Mouse (Mus musculus) neural tube, embryonic 15.5 days (tissue): ENCODE data around the gene Dchs2. TPM values are rescaled to one million over a fixed set of nuclear protein-coding genes. Genes with fewer than 3 reads are reported as not detected.
"Not testable (repeated sequence)": the region's sequence is repeated elsewhere in the genome, so short reads cannot be mapped to it uniquely, and the experiment has no call there.

Experiments used
- ATAC-seq: fragments of 200-750 bp; cut with Nextera tagmentation; 2 replicates; pipeline ENCODE4 v1.8.0; 2017; ENCODE audit warnings: mild to moderate bottlenecking, moderate TSS enrichment, moderate library complexity; ENCODE audit not compliant: low FRiP score
- H3K27ac ChIP-seq: fragments of 300-500 bp; sonication (generic); replicated peaks from 2 replicates; pipeline ENCODE4 v1.5.1; 2015; ENCODE audit warnings: mild to moderate bottlenecking, inconsistent platforms
- H3K27me3 ChIP-seq: fragments of 300-500 bp; sonication (generic); replicated peaks from 2 replicates; pipeline ENCODE4 v1.6.1; 2015; ENCODE audit warnings: inconsistent platforms
- H3K36me3 ChIP-seq: fragments of 300-500 bp; sonication (generic); 2 replicates; pipeline ENCODE4 v1.6.1; 2015; ENCODE audit warnings: inconsistent platforms
- H3K4me1 ChIP-seq: fragments of 300-500 bp; sonication (generic); 2 replicates; pipeline ENCODE4 v1.6.1; 2015; ENCODE audit warnings: inconsistent platforms
- H3K4me2 ChIP-seq: fragments of 300-500 bp; sonication (generic); 2 replicates; pipeline ENCODE4 v1.6.1; 2015; ENCODE audit warnings: inconsistent platforms, mild to moderate bottlenecking, moderate library complexity
- H3K4me3 ChIP-seq: fragments of 300-500 bp; sonication (generic); replicated peaks from 2 replicates; pipeline ENCODE4 v1.5.1; 2015; ENCODE audit warnings: mild to moderate bottlenecking, inconsistent platforms
- H3K9ac ChIP-seq: fragments of 300-500 bp; sonication (generic); replicated peaks from 2 replicates; pipeline ENCODE4 v1.6.1; 2015; ENCODE audit warnings: mild to moderate bottlenecking, inconsistent platforms
- H3K9me3 ChIP-seq: fragments of 300-500 bp; sonication (generic); replicated peaks from 2 replicates; pipeline ENCODE4 v1.6.1; 2016; ENCODE audit warnings: inconsistent platforms
- WGBS: fragments of 180-500 bp; shearing (Covaris S2); methylation state at CpG from one replicate; pipeline ENCODE4 v1.1.7; 2015; ENCODE audit warnings: mixed read lengths; 5-methylcytosine and 5-hydroxymethylcytosine counted together
- polyA plus RNA-seq: library from polyadenylated mRNA; unstranded; fragments of >200 nt; fragmentation: Nextera tagmentation; extraction: Ambion mirVana; gene quantifications from 2 replicates; pipeline ENCODE4 v1.2.1, GENCODE M21; 2015

Gene Dchs2
- polyA plus RNA-seq, 1 experiment from 2014 or later: 1.2 TPM

DNA sequence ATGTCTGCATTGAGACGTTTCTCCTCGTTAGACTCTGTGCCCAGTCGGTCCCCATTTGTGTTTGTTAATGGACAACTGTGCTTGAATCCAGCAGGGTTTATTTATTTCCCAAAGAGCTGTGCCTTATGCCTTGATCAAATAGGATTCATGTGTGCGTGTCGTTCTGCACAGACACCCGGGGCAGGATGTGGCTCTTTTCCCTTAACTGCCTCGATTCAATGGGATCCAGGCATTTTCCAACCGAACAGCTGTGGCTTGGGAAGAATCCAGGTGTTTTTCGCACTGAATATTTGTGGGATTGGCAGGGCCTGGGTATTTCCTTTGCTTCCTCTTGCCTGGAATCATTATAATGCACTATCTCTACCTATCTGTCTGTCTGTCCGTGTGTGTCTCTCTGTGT is 10.2 kb upstream of the Dchs2 start:
- no peak for ATAC-seq
- 61% methylated on average over 10 of the region's 10 CpGs for WGBS
- H3K36me3 ChIP-seq: no peaks in the 10 kb centered on the region
- H3K9ac ChIP-seq: no peak overlapping the region
- H3K27ac ChIP-seq: no peak overlapping the region
- H3K4me3 ChIP-seq: no peak overlapping the region
- peaks cover 12% of the 10 kb centered on the region for H3K4me1 ChIP-seq
- H3K4me2 ChIP-seq: no peak overlapping the region
- no peaks in the 10 kb centered on the region for H3K27me3 ChIP-seq
- no peaks in the 10 kb centered on the region for H3K9me3 ChIP-seq

GRCm38 (mm10) chr3:83123945-83124344 is 3.8 kb upstream of the Dchs2 start:
- not testable (repeated sequence) for H3K9me3 ChIP-seq, H3K4me3 ChIP-seq, ATAC-seq, H3K9ac ChIP-seq, H3K27ac ChIP-seq, H3K36me3 ChIP-seq, H3K4me2 ChIP-seq
- H3K4me1 ChIP-seq: peaks cover 22% of the 10 kb centered on the region
- peaks cover 24% of the 10 kb centered on the region for H3K27me3 ChIP-seq
- WGBS: 95% methylated on average over 9 of the region's 9 CpGs

GRCm38 (mm10) chr3:83127088-83127725 is 541 bp upstream of the Dchs2 start:
- H3K4me1 ChIP-seq: peaks cover 29% of the 10 kb centered on the region
- H3K9me3 ChIP-seq: no peaks in the 10 kb centered on the region
- peak overlapping the region; percentile 59 for H3K4me3 ChIP-seq
- ATAC-seq: peak; percentile 85
- H3K4me2 ChIP-seq: peak overlapping the region; percentile 99
- under 1% methylated on average over 36 of the region's 37 CpGs for WGBS
- H3K36me3 ChIP-seq: no peaks in the 10 kb centered on the region
- peak overlapping the region; percentile 62 for H3K9ac ChIP-seq
- H3K27ac ChIP-seq: peak overlapping the region; percentile 51
- H3K27me3 ChIP-seq: peaks cover 42% of the 10 kb centered on the region

DNA sequence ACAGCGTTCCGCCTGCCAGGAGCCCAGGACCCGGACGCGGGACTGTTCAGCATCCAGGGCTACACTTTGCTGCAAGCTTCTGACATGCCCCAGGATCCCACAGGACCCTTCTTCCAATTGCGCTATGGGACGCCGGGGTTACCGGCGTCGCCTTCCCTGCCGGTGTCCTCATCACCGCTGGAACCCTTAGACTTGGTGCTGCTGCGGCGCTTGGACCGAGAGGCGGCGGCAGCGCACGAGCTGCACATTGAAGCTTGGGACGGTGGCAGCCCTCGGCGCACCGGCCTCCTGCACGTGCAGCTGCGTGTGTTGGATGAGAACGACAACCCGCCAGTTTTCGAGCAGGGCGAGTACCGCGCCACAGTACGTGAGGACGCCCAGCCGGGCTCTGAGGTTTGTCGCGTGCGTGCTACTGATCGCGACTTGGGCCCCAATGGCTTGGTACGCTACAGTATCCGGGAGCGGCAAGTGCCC is 738 bp downstream of the Dchs2 start:
- H3K27ac ChIP-seq: 0 out of 2 replicates have a peak overlapping the region, but pooled peaks have one; percentile 33
- peaks cover 42% of the 10 kb centered on the region for H3K27me3 ChIP-seq
- H3K36me3 ChIP-seq: no peaks in the 10 kb centered on the region
- WGBS: under 1% methylated on average over 43 of the region's 43 CpGs
- no peaks in the 10 kb centered on the region for H3K9me3 ChIP-seq
- peak overlapping the region; percentile 59 for H3K4me3 ChIP-seq
- ATAC-seq: peak; percentile 23; the same call in 1 of the 2 replicates
- H3K9ac ChIP-seq: peak overlapping the region; percentile 62
- peaks cover 29% of the 10 kb centered on the region for H3K4me1 ChIP-seq
- peak overlapping the region; percentile 99 for H3K4me2 ChIP-seq

DNA sequence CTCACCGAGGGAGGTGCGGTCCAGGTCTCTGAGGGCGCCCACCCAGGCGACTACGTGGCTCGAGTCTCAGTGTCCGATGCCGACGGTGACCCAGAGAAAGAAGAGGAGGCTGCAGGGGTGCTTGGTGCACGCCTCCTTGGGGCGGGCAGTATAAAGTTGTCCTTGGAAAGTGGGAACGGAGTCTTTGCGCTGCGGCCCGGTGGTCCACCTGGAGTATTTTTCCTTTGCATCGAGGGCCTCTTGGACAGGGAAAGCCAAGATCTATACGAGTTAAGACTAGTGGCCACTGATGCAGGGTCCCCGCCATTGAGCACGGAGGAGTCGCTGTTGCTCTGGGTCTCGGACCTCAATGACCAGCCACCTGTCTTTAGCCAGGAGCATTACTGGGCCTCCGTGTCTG is 1.4 kb downstream of the Dchs2 start:
- Histone ChIP-seq H3K9me3 (no peaks in the 10 kb centered on the region), H3K4me3 (peak overlapping the region; percentile 59), H3K27ac (no peak overlapping the region), H3K36me3 (no peaks in the 10 kb centered on the region), H3K4me1 (peaks cover 29% of the 10 kb centered on the region), H3K27me3 (peaks cover 42% of the 10 kb centered on the region), H3K4me2 (peak overlapping the region; percentile 99), H3K9ac (peak overlapping the region; percentile 62)
- WGBS: 3% methylated on average over 22 of the region's 22 CpGs
- ATAC-seq: peak; percentile 12; the same call in 1 of the 2 replicates

GRCm38 (mm10) chr3:83136413-83136812 is 8.7 kb downstream of the Dchs2 start:
- Histone ChIP-seq H3K9ac (no peak overlapping the region), H3K4me1 (0 out of 2 replicates have a peak, but pooled peaks cover 7% of the 10 kb centered on the region), H3K4me3 (no peak overlapping the region), H3K4me2 (no peak overlapping the region), H3K9me3 (no peaks in the 10 kb centered on the region), H3K36me3 (no peaks in the 10 kb centered on the region), H3K27ac (no peak overlapping the region), H3K27me3 (no peaks in the 10 kb centered on the region)
- ATAC-seq: no peak
- WGBS: 57% methylated on average over 7 of the region's 7 CpGs

- Histone ChIP-seq H3K27ac (no peak overlapping the region), H3K9ac (no peak overlapping the region)
- 78% methylated on average over 2 of the region's 2 CpGs for WGBS
These were observed 11.1 kb downstream of the Dchs2 start for GRCm38 (mm10) chr3:83138820-83139219.

DNA sequence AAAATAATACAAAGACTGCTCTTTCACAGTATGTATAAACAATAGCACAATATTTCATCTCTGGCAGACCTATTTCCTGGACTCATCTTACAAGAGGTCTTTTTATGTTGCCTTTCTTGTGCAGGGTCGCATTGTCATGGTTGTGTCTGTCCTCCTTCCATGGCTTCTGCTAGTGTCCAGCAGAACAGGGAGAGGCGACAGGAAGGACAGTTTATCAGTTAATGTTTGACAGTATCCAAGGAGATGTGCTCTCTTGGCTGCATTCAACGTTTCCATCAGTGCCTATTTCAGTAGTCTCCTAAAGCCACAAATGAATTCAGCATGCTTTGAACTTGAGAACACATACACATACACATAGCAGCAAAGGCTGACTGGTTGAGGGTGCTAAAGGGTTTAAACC is 17.9 kb downstream of the Dchs2 start:
- H3K4me3 ChIP-seq: no peak overlapping the region
- H3K9me3 ChIP-seq: no peaks in the 10 kb centered on the region
- H3K4me1 ChIP-seq: peaks cover 9% of the 10 kb centered on the region
- WGBS: 40% methylated on average over 3 of the region's 3 CpGs
- no peak for ATAC-seq
- H3K9ac ChIP-seq: no peak overlapping the region
- no peak overlapping the region for H3K4me2 ChIP-seq
- no peaks in the 10 kb centered on the region for H3K36me3 ChIP-seq
- no peak overlapping the region for H3K27ac ChIP-seq
- no peaks in the 10 kb centered on the region for H3K27me3 ChIP-seq

More at GRCm38 (mm10) chr3:83138820-83139219, 11.1 kb downstream of the Dchs2 start:
- Histone ChIP-seq H3K4me1 (0 out of 2 replicates have a peak, but pooled peaks cover 7% of the 10 kb centered on the region), H3K27me3 (no peaks in the 10 kb centered on the region), H3K9me3 (no peaks in the 10 kb centered on the region), H3K4me3 (no peak overlapping the region), H3K36me3 (no peaks in the 10 kb centered on the region), H3K4me2 (no peak overlapping the region)
- ATAC-seq: no peak

DNA sequence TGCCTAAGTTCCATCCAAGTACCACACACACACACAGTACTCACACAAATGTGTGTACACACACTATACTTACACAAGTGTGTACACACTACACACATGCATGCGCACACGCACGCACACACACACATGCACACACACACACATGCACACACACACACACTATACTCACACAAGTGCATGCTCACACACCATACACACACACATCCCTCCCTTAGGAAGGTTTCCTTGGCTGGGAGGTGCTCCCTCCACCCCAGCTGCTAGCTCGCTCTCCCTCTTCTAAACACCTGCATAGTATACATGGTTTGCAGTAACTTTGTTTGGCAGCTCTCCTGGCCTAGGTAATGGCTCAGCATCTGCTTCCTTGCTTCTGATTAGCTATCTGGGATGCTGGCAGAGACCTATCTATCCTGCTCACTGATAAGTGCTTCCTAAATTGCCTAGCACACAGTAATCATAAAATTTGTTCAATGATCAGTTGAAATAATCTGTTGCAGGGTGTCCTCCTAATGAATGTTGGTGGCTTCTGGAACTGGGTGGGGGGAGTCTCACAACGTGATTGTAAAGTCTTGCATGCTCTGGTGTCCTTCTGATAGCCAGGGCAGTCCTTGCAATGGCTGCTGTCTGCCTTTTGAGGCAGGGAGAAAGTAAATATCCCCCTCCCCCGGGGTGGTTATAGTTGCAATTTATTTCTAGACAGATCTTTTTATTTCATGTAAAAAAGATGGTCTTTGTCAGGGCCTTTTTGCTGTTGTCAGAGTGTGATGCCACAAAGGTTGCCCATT is 19.7 kb downstream of the Dchs2 start:
- Histone ChIP-seq H3K27ac (no peak overlapping the region), H3K9ac (no peak overlapping the region), H3K4me2 (no peak overlapping the region)

DNA sequence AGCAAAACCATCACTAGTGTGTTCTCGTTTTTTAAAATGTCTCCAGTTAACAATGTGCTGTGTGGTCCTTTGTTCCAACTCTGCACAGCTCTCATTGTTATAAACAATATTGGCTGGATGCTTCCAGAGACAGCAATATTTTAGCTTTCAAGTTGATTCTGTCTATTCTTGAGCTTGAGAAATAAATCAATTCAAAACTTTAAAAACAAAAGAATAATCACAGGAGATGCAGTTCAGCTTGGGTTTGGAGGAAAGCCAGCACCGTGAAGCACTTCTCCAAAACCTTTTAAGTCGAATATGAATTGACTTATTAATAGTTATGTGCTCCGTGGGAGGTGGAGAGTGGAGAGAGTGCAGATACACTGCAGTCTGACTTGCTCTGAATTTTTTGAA is 20.3 kb downstream of the Dchs2 start:
- no peak overlapping the region for H3K4me2 ChIP-seq
- no peak overlapping the region for H3K9ac ChIP-seq
- no peaks in the 10 kb centered on the region for H3K27me3 ChIP-seq
- H3K9me3 ChIP-seq: no peaks in the 10 kb centered on the region
- H3K36me3 ChIP-seq: no peaks in the 10 kb centered on the region
- H3K4me3 ChIP-seq: no peak overlapping the region
- peaks cover 9% of the 10 kb centered on the region for H3K4me1 ChIP-seq
- 8% methylated on average over 4 of the region's 4 CpGs for WGBS
- no peak overlapping the region for H3K27ac ChIP-seq
- ATAC-seq: peak; percentile 63; the same call in 1 of the 2 replicates

More for the DNA sequence above, 19.7 kb downstream of the Dchs2 start:
- peak; percentile 45; the same call in 1 of the 2 replicates for ATAC-seq
- no peak overlapping the region for H3K4me3 ChIP-seq
- H3K36me3 ChIP-seq: no peaks in the 10 kb centered on the region
- H3K4me1 ChIP-seq: peaks cover 9% of the 10 kb centered on the region
- 63% methylated on average over 6 of the region's 6 CpGs for WGBS
- H3K27me3 ChIP-seq: no peaks in the 10 kb centered on the region
- no peaks in the 10 kb centered on the region for H3K9me3 ChIP-seq

- Histone ChIP-seq H3K27ac (no peak overlapping the region), H3K4me1 (peaks cover 9% of the 10 kb centered on the region), H3K4me3 (no peak overlapping the region), H3K36me3 (no peaks in the 10 kb centered on the region), H3K9ac (no peak overlapping the region), H3K9me3 (no peaks in the 10 kb centered on the region), H3K27me3 (no peaks in the 10 kb centered on the region), H3K4me2 (no peak overlapping the region)
- ATAC-seq: no peak
- 57% methylated on average over 3 of the region's 3 CpGs for WGBS
These were observed 20.8 kb downstream of the Dchs2 start for GRCm38 (mm10) chr3:83148508-83148907.

DNA sequence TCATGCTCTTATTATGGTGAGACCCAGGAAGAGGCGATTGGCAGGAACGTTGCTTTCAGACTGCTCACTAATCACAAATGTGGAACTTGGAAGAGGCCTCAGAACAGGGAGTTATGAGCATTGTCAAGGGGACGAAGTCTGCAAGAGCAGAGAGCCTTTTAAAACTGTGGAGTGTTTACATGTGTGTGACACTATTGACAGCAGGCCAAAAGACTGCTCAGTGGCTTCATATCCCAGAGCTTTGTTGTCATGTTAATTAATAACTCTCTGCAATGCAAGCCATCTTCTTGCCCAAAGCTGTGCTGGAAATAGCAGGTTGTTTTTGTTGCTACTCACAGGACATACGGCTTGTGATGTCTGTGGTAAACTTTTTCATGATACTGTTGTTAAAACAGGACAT is 27.9 kb downstream of the Dchs2 start:
- no peak for ATAC-seq
- H3K4me3 ChIP-seq: no peak overlapping the region
- H3K9me3 ChIP-seq: no peaks in the 10 kb centered on the region
- no peak overlapping the region for H3K27ac ChIP-seq
- WGBS: 22% methylated on average over 4 of the region's 4 CpGs
- H3K4me2 ChIP-seq: no peak overlapping the region
- no peak overlapping the region for H3K9ac ChIP-seq
- no peaks in the 10 kb centered on the region for H3K27me3 ChIP-seq
- H3K36me3 ChIP-seq: no peaks in the 10 kb centered on the region
- peaks cover 12% of the 10 kb centered on the region for H3K4me1 ChIP-seq
